Mouse (Mus musculus) thymus, postnatal 10 days (tissue): ENCODE measurements at regions not wholly inside any gene's neighbourhood (a gene's known extent, or its start where the extent isn't known, plus 50 kb on each side); places are given as distances from the start of the nearest gene placed in this dataset.

Experiments
- DNase-seq, 2 experiments: peaks; one replicate each; pipeline ENCODE4 v3.0.0; 2021; ENCODE audit warnings: low spot score in 2 of 2

GRCm38 (mm10) chr8:86170091-86170490, 329.3 kb downstream of the Phkb start:
- no peak for DNase-seq

- DNase-seq = no peak
Observed at GRCm38 (mm10) chr8:86164818-86165217, 324.1 kb downstream of the Phkb start.

GRCm38 (mm10) chr8:86159074-86159783, 318.5 kb downstream of the Phkb start:
- no peak for DNase-seq

GRCm38 (mm10) chr8:86147586-86147985, 306.8 kb downstream of the Phkb start:
- DNase-seq = no peak

GRCm38 (mm10) chr8:86125244-86125643, 284.5 kb downstream of the Phkb start:
- no peak for DNase-seq

GRCm38 (mm10) chr8:86124655-86125054, 283.9 kb downstream of the Phkb start:
- DNase-seq = no peak
